Mouse (Mus musculus): Measurements from ENCODE around the gene Pip4k2c. TPM values are rescaled to one million over a fixed set of nuclear protein-coding genes. Genes with fewer than 3 reads are reported as not detected.

Pip4k2c gene
- total RNA-seq, 2 experiments from 2014 or later, result 9.7 to 12.1 TPM

GRCm38 (mm10) chr10:127173148-127174065 is 38.0 kb downstream of the Pip4k2c start:
- no peak for ATAC-seq (replicated peaks; ENCODE audit: poor library complexity)

- ATAC-seq (replicated peaks; ENCODE audit: poor library complexity), result no peak
These were observed 39.7 kb downstream of the Pip4k2c start for GRCm38 (mm10) chr10:127171631-127172200.

GRCm38 (mm10) chr10:127170837-127171272 is 40.5 kb downstream of the Pip4k2c start:
- ATAC-seq (replicated peaks; ENCODE audit: poor library complexity), result peak; percentile 72

GRCm38 (mm10) chr10:127170002-127170401 is 41.4 kb downstream of the Pip4k2c start:
- no peak for ATAC-seq (replicated peaks; ENCODE audit: poor library complexity)

GRCm38 (mm10) chr10:127167614-127168192 is 43.7 kb downstream of the Pip4k2c start:
- no peak for ATAC-seq (replicated peaks; ENCODE audit: poor library complexity)

- no peak for ATAC-seq (replicated peaks; ENCODE audit: poor library complexity)
These were observed 44.4 kb downstream of the Pip4k2c start for GRCm38 (mm10) chr10:127166771-127167613.

- no peak for ATAC-seq (replicated peaks; ENCODE audit: poor library complexity)
These were observed 45.0 kb downstream of the Pip4k2c start for GRCm38 (mm10) chr10:127166404-127166715.

- ATAC-seq (replicated peaks; ENCODE audit: poor library complexity), result peak; percentile 40
These were observed 45.6 kb downstream of the Pip4k2c start for GRCm38 (mm10) chr10:127165654-127166403.

- no peak for ATAC-seq (replicated peaks; ENCODE audit: poor library complexity)
These were observed 46.1 kb downstream of the Pip4k2c start for GRCm38 (mm10) chr10:127165354-127165653.

GRCm38 (mm10) chr10:127164631-127165353 is 46.6 kb downstream of the Pip4k2c start, which contains the start of gene B4galnt1:
B4galnt1 (plus strand) TSS chr10:127165225.
- ATAC-seq (replicated peaks; ENCODE audit: poor library complexity), result peak; percentile 63

- no peak for ATAC-seq (replicated peaks; ENCODE audit: poor library complexity)
These were observed 47.2 kb downstream of the Pip4k2c start for GRCm38 (mm10) chr10:127164190-127164589.

- peak; percentile 33 for ATAC-seq (replicated peaks; ENCODE audit: poor library complexity)
These were observed 48.6 kb downstream of the Pip4k2c start for GRCm38 (mm10) chr10:127162771-127163261.

GRCm38 (mm10) chr10:127160728-127161127 is 50.7 kb downstream of the Pip4k2c start:
- ATAC-seq (replicated peaks; ENCODE audit: poor library complexity), result no peak

GRCm38 (mm10) chr10:127160081-127160480 is 51.3 kb downstream of the Pip4k2c start:
- no peak for ATAC-seq (replicated peaks; ENCODE audit: poor library complexity)

- ATAC-seq (replicated peaks; ENCODE audit: poor library complexity), result no peak
These were observed 52.9 kb downstream of the Pip4k2c start for GRCm38 (mm10) chr10:127158471-127158870.

- no peak for ATAC-seq (replicated peaks; ENCODE audit: poor library complexity)
These were observed 54.9 kb downstream of the Pip4k2c start for GRCm38 (mm10) chr10:127156511-127156910.

- ATAC-seq (replicated peaks; ENCODE audit: poor library complexity), result no peak
These were observed 55.3 kb downstream of the Pip4k2c start for GRCm38 (mm10) chr10:127156089-127156488.

- ATAC-seq (replicated peaks; ENCODE audit: poor library complexity), result no peak
These were observed 56.7 kb downstream of the Pip4k2c start for GRCm38 (mm10) chr10:127154652-127155051.

- ATAC-seq (replicated peaks; ENCODE audit: poor library complexity), result no peak
These were observed 57.1 kb downstream of the Pip4k2c start for GRCm38 (mm10) chr10:127154241-127154640.

Measured in megakaryocyte progenitor cell, adult 5-6 weeks (primary cell).